Mouse (Mus musculus): Measurements from ENCODE around the gene Vps13c. TPM values are rescaled to one million over a fixed set of nuclear protein-coding genes. Genes with fewer than 3 reads are reported as not detected.

The Vps13c gene
- polyA plus RNA-seq (2012; rRNA removed), result 2.9 and 3.2 TPM in 2 replicates

- Histone ChIP-seq H3K36me3 (ENCODE audit: control insufficient read depth, insufficient read depth, low read length) (no peaks in the 10 kb centered on the region), H3K4me3 (ENCODE audit: control insufficient read depth, low read depth, low read length) (peak within 1 kb of the TSS; percentile 97), H3K27ac (ENCODE audit: control insufficient read depth, insufficient read depth, low read depth, low read length) (peak within 1 kb of the TSS; percentile 80), H3K27me3 (ENCODE audit: control insufficient read depth, insufficient read depth, low read length) (no peaks in the 10 kb centered on the region), H3K4me1 (ENCODE audit: control insufficient read depth, insufficient read depth, low read length) (peaks cover 7% of the 10 kb centered on the region)
- TF ChIP-seq CTCF (IDR thresholded peaks at IDR 0.05; ENCODE audit: control insufficient read depth, insufficient read depth, insufficient replicate concordance, low read depth, low read length) (no peak), POLR2A (IDR thresholded peaks at IDR 0.05; ENCODE audit: control insufficient read depth, low read depth, low read length) (peak; percentile 36; the same call in 1 of the 2 replicates)
These were observed at the start of gene Vps13c for GRCm38 (mm10) chr9:67839981-67840859. TSS of gene Vps13c (plus strand) at chr9:67840396.

- H3K36me3 ChIP-seq (ENCODE audit: control insufficient read depth, insufficient read depth, low read length), result no peaks in the 10 kb centered on the region
- no peaks in the 10 kb centered on the region for H3K27me3 ChIP-seq (ENCODE audit: control insufficient read depth, insufficient read depth, low read length)
- no peak overlapping the region for H3K4me3 ChIP-seq (ENCODE audit: control insufficient read depth, low read depth, low read length)
- no peak overlapping the region for H3K27ac ChIP-seq (ENCODE audit: control insufficient read depth, insufficient read depth, low read depth, low read length)
- no peaks in the 10 kb centered on the region for H3K4me1 ChIP-seq (ENCODE audit: control insufficient read depth, insufficient read depth, low read length)
- TF ChIP-seq CTCF (IDR thresholded peaks at IDR 0.05; ENCODE audit: control insufficient read depth, insufficient read depth, insufficient replicate concordance, low read depth, low read length), result no peak
- TF ChIP-seq POLR2A (IDR thresholded peaks at IDR 0.05; ENCODE audit: control insufficient read depth, low read depth, low read length), result no peak
These were observed 47.8 kb upstream of the Vps13c start for GRCm38 (mm10) chr9:67792405-67792804.

GRCm38 (mm10) chr9:67793501-67793900 lies 46.7 kb upstream of the Vps13c start:
- no peaks in the 10 kb centered on the region for H3K4me1 ChIP-seq (ENCODE audit: control insufficient read depth, insufficient read depth, low read length)
- no peaks in the 10 kb centered on the region for H3K27me3 ChIP-seq (ENCODE audit: control insufficient read depth, insufficient read depth, low read length)
- H3K4me3 ChIP-seq (ENCODE audit: control insufficient read depth, low read depth, low read length), result no peak overlapping the region
- no peaks in the 10 kb centered on the region for H3K36me3 ChIP-seq (ENCODE audit: control insufficient read depth, insufficient read depth, low read length)
- H3K27ac ChIP-seq (ENCODE audit: control insufficient read depth, insufficient read depth, low read depth, low read length), result no peak overlapping the region
- TF ChIP-seq CTCF (IDR thresholded peaks at IDR 0.05; ENCODE audit: control insufficient read depth, insufficient read depth, insufficient replicate concordance, low read depth, low read length) (no peak), POLR2A (IDR thresholded peaks at IDR 0.05; ENCODE audit: control insufficient read depth, low read depth, low read length) (no peak)

- H3K4me3 ChIP-seq (ENCODE audit: control insufficient read depth, low read depth, low read length), result no peak overlapping the region
- TF ChIP-seq CTCF (IDR thresholded peaks at IDR 0.05; ENCODE audit: control insufficient read depth, insufficient read depth, insufficient replicate concordance, low read depth, low read length) (no peak), POLR2A (IDR thresholded peaks at IDR 0.05; ENCODE audit: control insufficient read depth, low read depth, low read length) (no peak)
- H3K27ac ChIP-seq (ENCODE audit: control insufficient read depth, insufficient read depth, low read depth, low read length), result no peak overlapping the region
These were observed 46.0 kb upstream of the Vps13c start for GRCm38 (mm10) chr9:67794216-67794615.

GRCm38 (mm10) chr9:67794668-67795067 lies 45.5 kb upstream of the Vps13c start:
- H3K27ac ChIP-seq (ENCODE audit: control insufficient read depth, insufficient read depth, low read depth, low read length), result no peak overlapping the region
- no peaks in the 10 kb centered on the region for H3K27me3 ChIP-seq (ENCODE audit: control insufficient read depth, insufficient read depth, low read length)
- no peaks in the 10 kb centered on the region for H3K36me3 ChIP-seq (ENCODE audit: control insufficient read depth, insufficient read depth, low read length)
- TF ChIP-seq POLR2A (IDR thresholded peaks at IDR 0.05; ENCODE audit: control insufficient read depth, low read depth, low read length), result no peak
- no peak for TF ChIP-seq CTCF (IDR thresholded peaks at IDR 0.05; ENCODE audit: control insufficient read depth, insufficient read depth, insufficient replicate concordance, low read depth, low read length)
- no peak overlapping the region for H3K4me3 ChIP-seq (ENCODE audit: control insufficient read depth, low read depth, low read length)
- no peaks in the 10 kb centered on the region for H3K4me1 ChIP-seq (ENCODE audit: control insufficient read depth, insufficient read depth, low read length)

More at GRCm38 (mm10) chr9:67794216-67794615, 46.0 kb upstream of the Vps13c start:
- H3K27me3 ChIP-seq (ENCODE audit: control insufficient read depth, insufficient read depth, low read length), result no peaks in the 10 kb centered on the region
- no peaks in the 10 kb centered on the region for H3K36me3 ChIP-seq (ENCODE audit: control insufficient read depth, insufficient read depth, low read length)
- no peaks in the 10 kb centered on the region for H3K4me1 ChIP-seq (ENCODE audit: control insufficient read depth, insufficient read depth, low read length)

GRCm38 (mm10) chr9:67795205-67795675 lies 45.0 kb upstream of the Vps13c start:
- Histone ChIP-seq H3K27me3 (ENCODE audit: control insufficient read depth, insufficient read depth, low read length) (no peaks in the 10 kb centered on the region), H3K4me1 (ENCODE audit: control insufficient read depth, insufficient read depth, low read length) (no peaks in the 10 kb centered on the region), H3K27ac (ENCODE audit: control insufficient read depth, insufficient read depth, low read depth, low read length) (no peak overlapping the region), H3K36me3 (ENCODE audit: control insufficient read depth, insufficient read depth, low read length) (no peaks in the 10 kb centered on the region), H3K4me3 (ENCODE audit: control insufficient read depth, low read depth, low read length) (no peak overlapping the region)
- TF ChIP-seq POLR2A (IDR thresholded peaks at IDR 0.05; ENCODE audit: control insufficient read depth, low read depth, low read length) (no peak), CTCF (IDR thresholded peaks at IDR 0.05; ENCODE audit: control insufficient read depth, insufficient read depth, insufficient replicate concordance, low read depth, low read length) (no peak)

- Histone ChIP-seq H3K4me3 (ENCODE audit: control insufficient read depth, low read depth, low read length) (no peak overlapping the region), H3K27me3 (ENCODE audit: control insufficient read depth, insufficient read depth, low read length) (no peaks in the 10 kb centered on the region), H3K36me3 (ENCODE audit: control insufficient read depth, insufficient read depth, low read length) (no peaks in the 10 kb centered on the region), H3K27ac (ENCODE audit: control insufficient read depth, insufficient read depth, low read depth, low read length) (no peak overlapping the region), H3K4me1 (ENCODE audit: control insufficient read depth, insufficient read depth, low read length) (no peaks in the 10 kb centered on the region)
- TF ChIP-seq POLR2A (IDR thresholded peaks at IDR 0.05; ENCODE audit: control insufficient read depth, low read depth, low read length) (no peak), CTCF (IDR thresholded peaks at IDR 0.05; ENCODE audit: control insufficient read depth, insufficient read depth, insufficient replicate concordance, low read depth, low read length) (no peak)
These were observed 40.9 kb upstream of the Vps13c start for GRCm38 (mm10) chr9:67799078-67799819.
